Mouse (Mus musculus) lung, postnatal 4 days (tissue): ENCODE data around the gene Scn4b.

Source experiments
- DNase-seq, 2 experiments: peaks; one replicate each; pipeline ENCODE4 v3.0.0; 2021

The Scn4b gene

DNA sequence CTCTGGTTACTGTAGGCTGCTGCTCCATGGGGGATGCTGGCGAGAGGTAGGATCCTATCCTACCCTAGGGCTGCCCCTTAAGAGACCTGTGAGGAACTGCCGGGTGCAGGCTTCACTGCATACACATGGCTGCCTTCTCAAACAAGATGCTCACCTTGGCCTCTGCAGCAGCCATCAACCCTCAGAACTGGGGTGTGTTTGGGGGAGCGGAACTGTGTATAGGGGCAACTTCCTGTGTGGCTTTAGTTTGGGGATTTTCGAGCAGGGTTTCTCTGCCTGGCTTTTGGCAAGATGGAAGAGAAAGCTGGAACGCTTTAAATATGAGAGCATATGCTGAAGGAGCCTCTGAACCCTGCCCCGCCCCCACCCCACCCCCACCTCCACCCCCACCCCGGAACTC lies 11.3 kb upstream of the Scn4b start:
- DNase-seq = no peak

DNA sequence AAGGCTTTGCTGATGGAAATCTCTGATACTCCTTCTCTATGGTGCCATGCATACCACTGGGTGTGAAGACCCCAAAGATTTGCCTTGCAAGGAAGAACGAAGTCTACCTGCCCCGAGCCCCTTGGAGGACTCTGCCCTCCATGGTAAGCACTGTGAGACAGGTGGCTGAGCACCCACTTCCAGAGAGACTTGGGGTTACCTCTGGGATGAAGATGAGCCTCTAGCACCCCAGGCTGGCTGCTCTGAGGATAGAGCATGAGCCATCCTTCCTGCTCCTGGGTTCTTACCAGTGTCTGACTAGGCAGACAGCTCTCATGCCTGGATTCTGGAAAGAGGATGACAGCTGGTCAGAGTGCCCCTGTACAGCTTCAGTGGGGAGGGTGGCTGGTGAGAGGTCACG lies 8.1 kb upstream of the Scn4b start:
- DNase-seq = no peak

GRCm38 (mm10) chr9:45133484-45134310 lies 4.5 kb upstream of the Scn4b start:
- DNase-seq = peak; percentile 44 to 66

GRCm38 (mm10) chr9:45136442-45137169 lies 1.6 kb upstream of the Scn4b start:
- no peak for DNase-seq

GRCm38 (mm10) chr9:45139082-45139481 lies 887 bp downstream of the Scn4b start:
- no peak for DNase-seq

DNA sequence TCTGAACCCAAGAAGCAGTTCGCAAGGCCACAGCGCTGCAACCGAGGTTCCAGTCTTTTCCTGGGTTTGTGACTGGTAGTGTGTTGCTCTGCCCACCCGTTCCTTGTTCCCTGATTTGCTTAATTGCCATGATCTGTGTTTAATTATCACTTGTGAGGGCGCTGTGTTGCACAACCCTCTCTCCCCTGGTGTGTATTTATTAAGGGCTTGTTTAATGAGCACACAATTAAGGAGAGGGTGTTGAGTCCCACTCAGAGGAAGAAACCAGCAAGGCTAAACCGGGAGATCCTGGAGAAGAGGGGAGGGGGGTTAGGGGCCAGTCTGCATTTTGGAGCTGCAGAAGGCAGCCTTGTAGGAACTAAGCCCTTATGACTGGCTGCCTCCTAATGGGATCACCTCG lies 2.8 kb downstream of the Scn4b start:
- DNase-seq = no peak

DNA sequence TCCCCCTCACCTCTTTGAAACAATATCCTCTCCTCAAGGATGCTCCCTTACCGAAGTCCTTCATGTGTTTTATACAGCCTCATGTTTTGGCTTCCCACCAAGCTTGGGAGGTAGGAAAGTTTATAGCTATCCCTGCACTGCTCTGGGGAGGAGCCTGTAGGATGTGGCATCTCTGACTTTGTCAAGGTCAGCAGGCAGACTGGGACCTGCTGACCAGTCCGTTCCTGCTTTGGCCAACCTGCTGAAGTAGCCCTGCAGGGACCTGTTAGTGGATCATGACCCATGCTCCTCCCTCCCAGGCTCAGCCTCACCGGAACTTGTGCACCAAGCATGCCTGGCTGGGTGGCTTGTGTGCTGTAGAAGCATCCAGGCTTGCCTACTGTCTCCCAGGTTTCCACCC lies 4.5 kb downstream of the Scn4b start:
- DNase-seq = no peak

GRCm38 (mm10) chr9:45145533-45146266 lies 7.5 kb downstream of the Scn4b start:
- DNase-seq = peak in 1 of 2 experiments; percentile 18

- peak; percentile 28 to 75 for DNase-seq
These were observed 8.0 kb downstream of the Scn4b start for GRCm38 (mm10) chr9:45146267-45146597.

GRCm38 (mm10) chr9:45150933-45151332 lies 12.7 kb downstream of the Scn4b start:
- DNase-seq = no peak

GRCm38 (mm10) chr9:45153361-45153760 lies 15.2 kb downstream of the Scn4b start:
- no peak for DNase-seq

- DNase-seq = no peak
These were observed 29.7 kb downstream of the Scn4b start for GRCm38 (mm10) chr9:45167903-45168302.

DNA sequence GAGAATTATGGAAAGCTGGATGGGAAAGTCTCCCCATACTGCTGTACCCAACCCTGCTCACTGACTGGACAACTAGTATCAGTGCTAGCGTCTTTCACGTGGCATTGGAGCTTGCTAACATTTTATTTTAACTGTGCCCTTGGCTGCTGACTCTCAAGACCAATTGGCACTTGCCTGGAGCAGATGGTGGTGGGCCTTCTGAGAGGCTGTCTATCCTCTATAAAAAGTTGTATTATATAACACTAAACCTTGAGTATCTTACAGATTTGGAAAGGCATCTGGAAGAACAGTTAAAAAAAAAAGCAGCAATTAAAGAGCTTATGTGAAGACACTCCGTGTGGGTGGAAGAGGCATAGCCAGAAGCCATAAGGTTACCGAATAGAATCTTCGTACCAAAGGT lies 32.0 kb downstream of the Scn4b start:
- DNase-seq = no peak

DNA sequence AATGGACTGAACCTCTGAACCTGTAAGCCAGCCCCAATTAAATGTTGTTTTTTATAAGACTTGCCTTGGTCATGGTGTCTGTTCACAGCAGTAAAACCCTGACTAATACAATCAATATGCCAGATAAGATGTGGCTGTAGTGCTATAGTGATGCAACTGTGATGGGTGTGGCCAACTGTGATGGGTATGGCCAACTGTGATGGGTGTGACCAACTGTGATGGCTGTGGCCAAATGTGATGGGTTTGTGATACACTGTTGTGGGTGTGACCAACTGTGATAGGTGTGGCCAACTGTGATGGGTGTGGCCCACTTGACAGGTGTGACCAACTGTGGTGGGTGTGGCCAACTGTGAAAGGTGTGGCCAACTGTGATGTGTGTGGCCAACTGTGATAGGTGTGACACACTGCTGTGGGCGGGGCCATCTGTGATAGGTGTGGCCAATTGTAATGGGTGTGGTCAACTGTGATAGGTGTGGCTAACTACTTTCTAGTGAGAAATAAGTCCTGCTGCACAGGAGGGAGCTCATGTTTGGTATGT lies 32.9 kb downstream of the Scn4b start:
- no peak for DNase-seq

DNA sequence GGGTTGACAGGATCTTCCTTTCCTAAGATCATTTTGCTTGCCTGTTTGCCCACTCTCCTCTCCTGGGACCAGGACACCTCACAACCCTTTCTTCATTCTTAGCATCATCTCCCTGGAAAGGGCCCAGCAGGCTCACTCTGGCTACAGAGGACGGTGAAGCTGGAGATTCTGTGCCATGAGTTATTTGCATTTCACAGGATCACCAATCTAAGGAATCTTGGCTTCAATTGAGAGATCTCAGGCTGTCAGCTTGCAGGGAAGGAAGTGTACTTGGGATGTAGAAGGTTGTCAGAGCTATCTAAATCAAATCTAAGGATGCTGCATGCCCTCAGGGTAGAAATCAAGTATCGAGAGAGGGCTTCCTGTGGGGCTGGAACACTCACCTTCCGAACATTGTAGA lies 35.3 kb downstream of the Scn4b start:
- DNase-seq = no peak

GRCm38 (mm10) chr9:45179282-45179681 lies 41.1 kb downstream of the Scn4b start:
- no peak for DNase-seq

DNA sequence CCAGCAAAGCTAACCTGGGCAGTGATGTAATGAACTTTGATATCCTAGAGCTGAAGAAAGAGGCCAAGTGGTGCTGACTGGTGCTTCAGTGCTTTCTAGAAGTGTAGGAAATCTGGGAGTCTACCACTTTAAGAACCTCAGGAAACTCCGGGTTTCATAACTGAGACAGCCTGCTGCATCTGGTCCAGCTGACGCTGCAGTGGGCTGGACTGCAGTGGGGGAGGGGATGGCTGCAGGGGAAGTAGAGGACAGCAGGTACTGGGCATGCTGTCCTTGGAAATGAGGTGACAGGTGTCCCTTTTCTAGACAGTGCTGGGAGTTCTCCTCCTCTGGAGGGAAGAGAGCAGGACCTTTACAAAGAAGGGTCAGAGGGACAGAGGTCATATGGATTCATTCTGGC lies 43.6 kb downstream of the Scn4b start, which contains the start of gene BC049352:
BC049352 (plus strand) TSS at position 238 of the 400 bp plus-strand sequence.
- no peak for DNase-seq

DNA sequence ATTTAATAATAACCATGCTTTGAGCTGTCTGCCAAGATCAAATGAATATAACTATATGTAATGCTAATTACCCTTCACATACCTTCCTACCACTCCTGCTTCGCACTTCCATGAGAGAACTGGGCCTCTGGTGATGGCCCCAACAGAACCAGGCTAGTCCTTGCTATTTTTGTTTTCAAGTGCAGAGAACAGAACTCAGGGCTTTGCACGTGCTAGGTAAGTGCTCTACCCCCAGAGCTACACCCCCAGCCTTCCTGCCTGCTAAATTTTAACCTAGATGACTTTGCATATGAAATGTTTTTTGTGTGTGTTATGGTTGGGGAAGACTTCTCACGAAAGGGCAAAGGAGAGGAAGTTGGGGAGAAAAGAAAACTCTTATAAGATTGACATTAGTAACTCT lies 44.3 kb downstream of the Scn4b start:
- no peak for DNase-seq

- no peak for DNase-seq
These were observed 45.1 kb downstream of the Scn4b start for GRCm38 (mm10) chr9:45183266-45183665.

DNA sequence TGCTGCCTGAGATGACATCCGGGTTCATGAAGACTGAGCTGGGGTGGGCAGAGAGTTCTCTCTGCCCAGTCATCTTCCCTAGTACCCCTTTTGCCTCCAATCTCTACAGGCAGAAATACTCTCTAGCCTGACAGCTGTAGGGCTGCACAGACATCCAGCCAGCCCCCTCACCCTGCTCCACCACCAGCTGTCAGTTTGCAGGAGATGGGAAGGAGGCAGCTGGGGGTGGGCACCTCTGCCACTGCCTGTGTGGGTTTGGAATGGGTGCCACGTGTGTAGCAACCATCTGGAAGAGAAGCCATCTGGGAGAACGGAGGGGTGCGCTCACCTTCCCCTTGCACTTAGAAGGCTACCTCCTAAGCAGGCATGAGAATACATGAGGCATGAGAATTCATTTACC lies 47.1 kb downstream of the Scn4b start:
- no peak for DNase-seq

- DNase-seq = no peak
These were observed 50.7 kb downstream of the Scn4b start for GRCm38 (mm10) chr9:45188570-45189563.

GRCm38 (mm10) chr9:45189661-45190174 lies 51.5 kb downstream of the Scn4b start:
- DNase-seq = no peak
